Mouse (Mus musculus) neural tube, embryonic 12.5 days (tissue): ENCODE results near the gene Usp42. TPM values are rescaled to one million over a fixed set of nuclear protein-coding genes. Genes with fewer than 3 reads are reported as not detected.

Experiments
- ATAC-seq: fragments of 200-750 bp; cut with Nextera tagmentation; 2 replicates; pipeline ENCODE4 v1.8.0; 2017; ENCODE audit warnings: low read depth, mild to moderate bottlenecking, moderate TSS enrichment, moderate library complexity; ENCODE audit not compliant: low FRiP score
- H3K27ac ChIP-seq: fragments of 300-500 bp; sonication (generic); 2 replicates; pipeline ENCODE4 v1.5.1; 2016
- H3K27me3 ChIP-seq: fragments of 300-500 bp; sonication (generic); replicated peaks from 2 replicates; pipeline ENCODE4 v1.6.1; 2016; ENCODE audit warnings: mild to moderate bottlenecking
- H3K36me3 ChIP-seq: fragments of 300-500 bp; sonication (generic); 2 replicates; pipeline ENCODE4 v1.6.1; 2016; ENCODE audit warnings: mild to moderate bottlenecking
- H3K4me1 ChIP-seq: fragments of 300-500 bp; sonication (generic); 2 replicates; pipeline ENCODE4 v1.6.1; 2016
- H3K4me2 ChIP-seq: fragments of 300-500 bp; sonication (generic); replicated peaks from 2 replicates; pipeline ENCODE4 v1.6.1; 2016; ENCODE audit warnings: mild to moderate bottlenecking
- H3K4me3 ChIP-seq: fragments of 300-500 bp; sonication (generic); 2 replicates; pipeline ENCODE4 v1.5.1; 2016
- H3K9ac ChIP-seq: fragments of 300-500 bp; sonication (generic); 2 replicates; pipeline ENCODE4 v1.6.1; 2016; ENCODE audit warnings: mild to moderate bottlenecking
- H3K9me3 ChIP-seq: fragments of 300-500 bp; sonication (generic); 2 replicates; pipeline ENCODE4 v1.6.1; 2016; ENCODE audit warnings: mild to moderate bottlenecking
- WGBS: fragments of 180-500 bp; shearing (Covaris S2); methylation state at CpG from one replicate; pipeline ENCODE4 v1.1.7; 2016; 5-methylcytosine and 5-hydroxymethylcytosine counted together
- polyA plus RNA-seq: library from polyadenylated mRNA; unstranded; fragments of >200 nt; fragmentation: Nextera tagmentation; extraction: Ambion mirVana; gene quantifications from 2 replicates; pipeline ENCODE4 v1.2.1, GENCODE M21; 2016

The Usp42 gene
- polyA plus RNA-seq, 1 experiment from 2014 or later: 35.4 TPM

GRCm38 (mm10) chr5:143706822-143707200 is 25.3 kb downstream of the Usp42 start:
- H3K27me3 ChIP-seq: no peaks in the 10 kb centered on the region
- no peaks in the 10 kb centered on the region for H3K4me1 ChIP-seq
- H3K4me2 ChIP-seq: no peak overlapping the region
- no peak overlapping the region for H3K9ac ChIP-seq
- no peak for ATAC-seq
- H3K27ac ChIP-seq: no peak overlapping the region
- WGBS: 95% methylated on average over 7 of the region's 7 CpGs
- H3K4me3 ChIP-seq: no peak overlapping the region
- no peaks in the 10 kb centered on the region for H3K9me3 ChIP-seq
- H3K36me3 ChIP-seq: peaks cover 67% of the 10 kb centered on the region

- 85% methylated on average over 9 of the region's 9 CpGs for WGBS
- Histone ChIP-seq H3K27ac (no peak overlapping the region), H3K4me1 (no peaks in the 10 kb centered on the region), H3K27me3 (no peaks in the 10 kb centered on the region), H3K4me2 (no peak overlapping the region), H3K9me3 (no peaks in the 10 kb centered on the region), H3K36me3 (peaks cover 69% of the 10 kb centered on the region), H3K4me3 (no peak overlapping the region), H3K9ac (no peak overlapping the region)
- ATAC-seq: no peak
Observed at GRCm38 (mm10) chr5:143706030-143706821, 25.9 kb downstream of the Usp42 start.

- Histone ChIP-seq H3K4me3 (no peak overlapping the region), H3K9ac (no peak overlapping the region), H3K27me3 (no peaks in the 10 kb centered on the region), H3K9me3 (no peaks in the 10 kb centered on the region), H3K36me3 (peaks cover 69% of the 10 kb centered on the region), H3K4me1 (no peaks in the 10 kb centered on the region), H3K27ac (no peak overlapping the region), H3K4me2 (no peak overlapping the region)
- ATAC-seq: no peak
- WGBS: 64% methylated on average over 1 of the region's 1 CpGs
Observed at GRCm38 (mm10) chr5:143705659-143705982, 26.5 kb downstream of the Usp42 start.

GRCm38 (mm10) chr5:143704875-143705658 is 27.0 kb downstream of the Usp42 start:
- Histone ChIP-seq H3K36me3 (peaks cover 67% of the 10 kb centered on the region), H3K4me1 (no peaks in the 10 kb centered on the region), H3K9ac (no peak overlapping the region), H3K27me3 (no peaks in the 10 kb centered on the region), H3K4me3 (no peak overlapping the region), H3K4me2 (no peak overlapping the region), H3K27ac (no peak overlapping the region), H3K9me3 (no peaks in the 10 kb centered on the region)
- 80% methylated on average over 13 of the region's 13 CpGs for WGBS
- ATAC-seq: no peak

- WGBS: 91% methylated on average over 10 of the region's 10 CpGs
- Histone ChIP-seq H3K4me1 (no peaks in the 10 kb centered on the region), H3K36me3 (peaks cover 46% of the 10 kb centered on the region), H3K27me3 (no peaks in the 10 kb centered on the region), H3K4me3 (no peak overlapping the region), H3K9ac (no peak overlapping the region), H3K4me2 (no peak overlapping the region), H3K27ac (no peak overlapping the region), H3K9me3 (no peaks in the 10 kb centered on the region)
- no peak for ATAC-seq
Observed at GRCm38 (mm10) chr5:143701074-143701473, 31.0 kb downstream of the Usp42 start.

- Histone ChIP-seq H3K27ac (no peak overlapping the region), H3K4me3 (no peak overlapping the region), H3K27me3 (no peaks in the 10 kb centered on the region), H3K4me1 (no peaks in the 10 kb centered on the region), H3K9me3 (no peaks in the 10 kb centered on the region), H3K36me3 (peaks cover 46% of the 10 kb centered on the region), H3K4me2 (no peak overlapping the region), H3K9ac (no peak overlapping the region)
- 91% methylated on average over 5 of the region's 5 CpGs for WGBS
- ATAC-seq: no peak
Observed at GRCm38 (mm10) chr5:143700247-143700646, 31.8 kb downstream of the Usp42 start.

- Histone ChIP-seq H3K27me3 (no peaks in the 10 kb centered on the region), H3K27ac (no peak overlapping the region), H3K9ac (no peak overlapping the region), H3K4me2 (no peak overlapping the region), H3K9me3 (no peaks in the 10 kb centered on the region), H3K36me3 (peaks cover 44% of the 10 kb centered on the region), H3K4me1 (no peaks in the 10 kb centered on the region), H3K4me3 (no peak overlapping the region)
- WGBS: 90% methylated on average over 4 of the region's 4 CpGs
- ATAC-seq: no peak
Observed at GRCm38 (mm10) chr5:143698454-143698853, 33.6 kb downstream of the Usp42 start.

GRCm38 (mm10) chr5:143696323-143696722 is 35.8 kb downstream of the Usp42 start:
- 76% methylated on average over 3 of the region's 3 CpGs for WGBS
- no peaks in the 10 kb centered on the region for H3K9me3 ChIP-seq
- H3K4me2 ChIP-seq: no peak overlapping the region
- no peak overlapping the region for H3K4me3 ChIP-seq
- no peak for ATAC-seq
- H3K27ac ChIP-seq: no peak overlapping the region
- no peak overlapping the region for H3K9ac ChIP-seq
- no peaks in the 10 kb centered on the region for H3K27me3 ChIP-seq
- no peaks in the 10 kb centered on the region for H3K4me1 ChIP-seq
- peaks cover 24% of the 10 kb centered on the region for H3K36me3 ChIP-seq

- H3K9ac ChIP-seq: no peak overlapping the region
- H3K4me2 ChIP-seq: no peak overlapping the region
- no peak overlapping the region for H3K4me3 ChIP-seq
- no peak for ATAC-seq
- no peaks in the 10 kb centered on the region for H3K27me3 ChIP-seq
- WGBS: 90% methylated on average over 5 of the region's 5 CpGs
- H3K36me3 ChIP-seq: peaks cover 21% of the 10 kb centered on the region
- no peaks in the 10 kb centered on the region; the same call in 1 of the 2 replicates for H3K4me1 ChIP-seq
- no peaks in the 10 kb centered on the region for H3K9me3 ChIP-seq
- no peak overlapping the region for H3K27ac ChIP-seq
Observed at GRCm38 (mm10) chr5:143690926-143691325, 41.2 kb downstream of the Usp42 start.

GRCm38 (mm10) chr5:143690392-143690791 is 41.7 kb downstream of the Usp42 start:
- Histone ChIP-seq H3K4me1 (no peaks in the 10 kb centered on the region; the same call in 1 of the 2 replicates), H3K9me3 (no peaks in the 10 kb centered on the region), H3K27ac (no peak overlapping the region), H3K36me3 (peaks cover 21% of the 10 kb centered on the region), H3K4me3 (no peak overlapping the region), H3K9ac (no peak overlapping the region), H3K4me2 (no peak overlapping the region), H3K27me3 (no peaks in the 10 kb centered on the region)
- WGBS: 88% methylated on average over 9 of the region's 9 CpGs
- ATAC-seq: no peak

- Histone ChIP-seq H3K27me3 (no peaks in the 10 kb centered on the region), H3K4me2 (no peak overlapping the region), H3K4me3 (no peak overlapping the region), H3K9ac (no peak overlapping the region), H3K9me3 (no peaks in the 10 kb centered on the region), H3K4me1 (no peaks in the 10 kb centered on the region; the same call in 1 of the 2 replicates), H3K36me3 (peaks cover 11% of the 10 kb centered on the region; the same call in 1 of the 2 replicates), H3K27ac (no peak overlapping the region)
- WGBS: 98% methylated on average over 3 of the region's 3 CpGs
- no peak for ATAC-seq
Observed at GRCm38 (mm10) chr5:143687589-143687988, 44.5 kb downstream of the Usp42 start.

GRCm38 (mm10) chr5:143686456-143686855 is 45.6 kb downstream of the Usp42 start:
- Histone ChIP-seq H3K27ac (no peak overlapping the region), H3K9me3 (no peaks in the 10 kb centered on the region), H3K4me1 (no peaks in the 10 kb centered on the region; the same call in 1 of the 2 replicates), H3K9ac (no peak overlapping the region), H3K27me3 (no peaks in the 10 kb centered on the region), H3K4me3 (no peak overlapping the region), H3K36me3 (peaks cover 11% of the 10 kb centered on the region; the same call in 1 of the 2 replicates), H3K4me2 (no peak overlapping the region)
- WGBS: 88% methylated on average over 3 of the region's 3 CpGs
- ATAC-seq: no peak
